Mouse (Mus musculus) spleen, postnatal 14 days (tissue): ENCODE measurements around the gene Nsun2.
"Not testable (repeated sequence)": the region's sequence is repeated elsewhere in the genome, so short reads cannot be mapped to it uniquely, and the experiment has no call there.

Source experiments
- DNase-seq, 2 experiments: peaks; one replicate each; pipeline ENCODE4 v3.0.0; 2021 to 2022; ENCODE audit warnings: low spot score in 2 of 2

The Nsun2 gene

GRCm38 (mm10) chr13:69554255-69554654 is 20.7 kb downstream of the Nsun2 start:
- DNase-seq: no peak

GRCm38 (mm10) chr13:69555045-69555444 is 21.5 kb downstream of the Nsun2 start:
- no peak for DNase-seq

- DNase-seq: no peak
Observed at GRCm38 (mm10) chr13:69555957-69556482, 22.5 kb downstream of the Nsun2 start.

- DNase-seq: no peak
Observed at GRCm38 (mm10) chr13:69556728-69557127, 23.2 kb downstream of the Nsun2 start.

GRCm38 (mm10) chr13:69558098-69558660 is 24.6 kb downstream of the Nsun2 start:
- DNase-seq: no peak

GRCm38 (mm10) chr13:69559291-69559961 is 25.9 kb downstream of the Nsun2 start:
- no peak for DNase-seq

- no peak for DNase-seq
Observed at GRCm38 (mm10) chr13:69562004-69562403, 28.5 kb downstream of the Nsun2 start.

- DNase-seq: no peak
Observed at GRCm38 (mm10) chr13:69562654-69563574, 29.4 kb downstream of the Nsun2 start.

- DNase-seq: no peak
Observed at GRCm38 (mm10) chr13:69563905-69564304, 30.4 kb downstream of the Nsun2 start.

GRCm38 (mm10) chr13:69564573-69564972 is 31.0 kb downstream of the Nsun2 start:
- DNase-seq: no peak

GRCm38 (mm10) chr13:69565401-69565800 is 31.9 kb downstream of the Nsun2 start:
- DNase-seq: not testable (repeated sequence)

- no peak for DNase-seq
Observed at GRCm38 (mm10) chr13:69569201-69569600, 35.7 kb downstream of the Nsun2 start.

GRCm38 (mm10) chr13:69572594-69572993 is 39.0 kb downstream of the Nsun2 start:
- DNase-seq: no peak

GRCm38 (mm10) chr13:69576676-69577075 is 43.1 kb downstream of the Nsun2 start:
- DNase-seq: no peak

GRCm38 (mm10) chr13:69577181-69577834 is 43.8 kb downstream of the Nsun2 start:
- DNase-seq: no peak

GRCm38 (mm10) chr13:69582411-69582810 is 48.9 kb downstream of the Nsun2 start:
- DNase-seq: no peak

GRCm38 (mm10) chr13:69583591-69583990 is 50.0 kb downstream of the Nsun2 start:
- no peak for DNase-seq

GRCm38 (mm10) chr13:69585828-69586227 is 52.3 kb downstream of the Nsun2 start:
- no peak for DNase-seq

GRCm38 (mm10) chr13:69586337-69586736 is 52.8 kb downstream of the Nsun2 start:
- no peak for DNase-seq

- DNase-seq: no peak
Observed at GRCm38 (mm10) chr13:69587849-69588248, 54.3 kb downstream of the Nsun2 start.

GRCm38 (mm10) chr13:69588263-69588662 is 54.7 kb downstream of the Nsun2 start:
- DNase-seq: no peak

- no peak for DNase-seq
Observed at GRCm38 (mm10) chr13:69591338-69591737, 57.8 kb downstream of the Nsun2 start.
